Mouse (Mus musculus) E14TG2a.4 (cell line): ENCODE data around the gene Klf7.

Experiments
- CTCF ChIP-seq: conservative IDR thresholded peaks from 2 replicates; pipeline ENCODE4 v1.5.1; 2014; ENCODE audit warnings: low read length
- NANOG ChIP-seq: IDR thresholded peaks from 2 replicates; pipeline ENCODE4 v1.6.1; 2014; ENCODE audit warnings: borderline replicate concordance, low read length, mixed read lengths

DNA sequence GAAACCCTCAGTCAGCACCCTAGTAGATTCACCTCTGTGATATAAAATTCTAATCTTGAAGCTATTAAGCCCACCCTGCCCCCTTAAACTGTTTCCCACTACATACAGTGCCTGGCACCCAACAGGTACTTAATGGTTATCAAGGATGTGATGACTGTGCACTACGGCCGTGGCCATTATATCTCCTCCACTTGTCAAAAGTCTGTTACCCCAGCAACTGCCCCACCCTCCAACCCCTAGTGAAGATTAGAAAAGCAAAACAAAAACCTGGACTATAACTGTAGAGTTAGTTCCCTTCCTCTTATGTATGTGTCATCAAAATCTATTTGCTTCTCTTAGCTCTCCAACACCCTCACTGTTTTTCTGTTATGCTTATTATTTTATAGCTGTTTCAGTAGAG is 40.9 kb downstream of the Klf7 start:
- TF ChIP-seq CTCF (no peak), NANOG (no peak)
